Mouse (Mus musculus): Measurements from ENCODE around the gene Zfand2b. TPM values are rescaled to one million over a fixed set of nuclear protein-coding genes. Genes with fewer than 3 reads are reported as not detected.

The Zfand2b gene
- polyA plus RNA-seq (2015; fragmentation: Nextera tagmentation; extraction: Ambion mirVana), result 27.1 and 30.9 TPM in 2 replicates

GRCm38 (mm10) chr1:75168472-75169464 is at the start of gene Zfand2b:
TSS of gene Zfand2b (plus strand) at chr1:75168646.

GRCm38 (mm10) chr1:75124346-75125321 is 43.8 kb upstream of the Zfand2b start, which contains the start of gene Nhej1:
TSS of gene Nhej1 (minus strand) at chr1:75125200.

GRCm38 (mm10) chr1:75133421-75134207 is 34.8 kb upstream of the Zfand2b start, which contains the start of gene Slc23a3:
TSS of gene Slc23a3 (minus strand) at chr1:75133890.

GRCm38 (mm10) chr1:75142301-75143261 is 25.9 kb upstream of the Zfand2b start, which contains the start of the genes Cnppd1 and Retreg2:
TSS of gene Cnppd1 (minus strand) at chr1:75142711.
TSS of gene Retreg2 (plus strand) at chr1:75142778.

GRCm38 (mm10) chr1:75180105-75180590 is 11.7 kb downstream of the Zfand2b start, which contains the start of gene Abcb6:
TSS of gene Abcb6 (minus strand) at chr1:75180392.

GRCm38 (mm10) chr1:75191622-75192402 is 23.4 kb downstream of the Zfand2b start, which contains the start of the genes Ankzf1 and Atg9a:
TSS of gene Ankzf1 (plus strand) at chr1:75192151.
TSS of gene Atg9a (minus strand) at chr1:75192196.

GRCm38 (mm10) chr1:75210136-75211087 is 42.0 kb downstream of the Zfand2b start, which contains the start of the genes Glb1l and Stk16:
TSS of gene Glb1l (minus strand) at chr1:75210813.
TSS of gene Stk16 (plus strand) at chr1:75210838.

GRCm38 (mm10) chr1:75219531-75219930 is 51.1 kb downstream of the Zfand2b start, which contains the start of gene Tuba4a:
TSS of gene Tuba4a (minus strand) at chr1:75219865.

Small RNA genes lying within 50 kb of the gene (microRNA-seq; reads per million reads assigned to microRNA genes)
- not detected for gene Gm27943

Other genes with a start within 250 kb of the Zfand2b start
- gene Cfap65, start 233.0 kb upstream of the Zfand2b start, polyA plus RNA-seq (2015; fragmentation: Nextera tagmentation; extraction: Ambion mirVana), result not detected in 2 replicates
- 0.08 TPM in 1 of 2 replicates, not detected in the other for gene Ihh, start 217.0 kb upstream of the Zfand2b start, polyA plus RNA-seq (2015; fragmentation: Nextera tagmentation; extraction: Ambion mirVana)
- 6.5 and 6.7 TPM in 2 replicates for gene Nhej1, start 43.4 kb upstream of the Zfand2b start, polyA plus RNA-seq (2015; fragmentation: Nextera tagmentation; extraction: Ambion mirVana)
- 0.98 TPM in 2 replicates for gene Slc23a3, start 34.8 kb upstream of the Zfand2b start, polyA plus RNA-seq (2015; fragmentation: Nextera tagmentation; extraction: Ambion mirVana)
- 30.9 and 33.7 TPM in 2 replicates for gene Cnppd1, start 25.9 kb upstream of the Zfand2b start, polyA plus RNA-seq (2015; fragmentation: Nextera tagmentation; extraction: Ambion mirVana)
- gene Retreg2, start 25.9 kb upstream of the Zfand2b start, polyA plus RNA-seq (2015; fragmentation: Nextera tagmentation; extraction: Ambion mirVana), result 23.0 and 25.4 TPM in 2 replicates
- 11.4 and 15.1 TPM in 2 replicates for gene Abcb6, start 11.7 kb downstream of the Zfand2b start, polyA plus RNA-seq (2015; fragmentation: Nextera tagmentation; extraction: Ambion mirVana)
- 12.1 and 14.3 TPM in 2 replicates for gene Ankzf1, start 23.5 kb downstream of the Zfand2b start, polyA plus RNA-seq (2015; fragmentation: Nextera tagmentation; extraction: Ambion mirVana)
- gene Atg9a, start 23.6 kb downstream of the Zfand2b start, polyA plus RNA-seq (2015; fragmentation: Nextera tagmentation; extraction: Ambion mirVana), result 25.4 and 26.5 TPM in 2 replicates
- gene Glb1l, start 42.2 kb downstream of the Zfand2b start, polyA plus RNA-seq (2015; fragmentation: Nextera tagmentation; extraction: Ambion mirVana), result 7.8 and 8.9 TPM in 2 replicates
- 66.2 and 71.5 TPM in 2 replicates for gene Stk16, start 42.2 kb downstream of the Zfand2b start, polyA plus RNA-seq (2015; fragmentation: Nextera tagmentation; extraction: Ambion mirVana)
- 37.9 and 41.5 TPM in 2 replicates for gene Tuba4a, start 51.2 kb downstream of the Zfand2b start, polyA plus RNA-seq (2015; fragmentation: Nextera tagmentation; extraction: Ambion mirVana)
- gene A630095N17Rik, start 63.5 kb downstream of the Zfand2b start, polyA plus RNA-seq (2015; fragmentation: Nextera tagmentation; extraction: Ambion mirVana), result not detected in 2 replicates
- 20.6 and 27.3 TPM in 2 replicates for gene Dnajb2, start 67.8 kb downstream of the Zfand2b start, polyA plus RNA-seq (2015; fragmentation: Nextera tagmentation; extraction: Ambion mirVana)
- gene Ptprn, start 95.9 kb downstream of the Zfand2b start, polyA plus RNA-seq (2015; fragmentation: Nextera tagmentation; extraction: Ambion mirVana), result 0.30 TPM in 2 replicates
- 0.29 TPM in 1 of 2 replicates, not detected in the other for gene Resp18, start 109.8 kb downstream of the Zfand2b start, polyA plus RNA-seq (2015; fragmentation: Nextera tagmentation; extraction: Ambion mirVana)
- gene Dnpep, start 149.3 kb downstream of the Zfand2b start, polyA plus RNA-seq (2015; fragmentation: Nextera tagmentation; extraction: Ambion mirVana), result 153 and 154 TPM in 2 replicates
- 2,029 and 2,461 TPM in 2 replicates for gene Des, start 191.7 kb downstream of the Zfand2b start, polyA plus RNA-seq (2015; fragmentation: Nextera tagmentation; extraction: Ambion mirVana)
- gene Speg, start 206.7 kb downstream of the Zfand2b start, polyA plus RNA-seq (2015; fragmentation: Nextera tagmentation; extraction: Ambion mirVana), result 51.1 and 53.5 TPM in 2 replicates